Mouse (Mus musculus) CH12.LX (cell line): Measurements from ENCODE around the gene Aldh1a7. TPM values are rescaled to one million over a fixed set of nuclear protein-coding genes. Genes with fewer than 3 reads are reported as not detected.

Source experiments
- DNase-seq: peaks from one replicate; pipeline ENCODE4 v3.0.0-alpha.2; 2013; ENCODE audit errors: extremely low read depth
- H3K27ac ChIP-seq: 2 replicates; pipeline ENCODE4 v1.5.1; 2012; ENCODE audit warnings: low read depth, mild to moderate bottlenecking, control low read depth, moderate library complexity; ENCODE audit not compliant: insufficient read depth
- H3K27me3 ChIP-seq: replicated peaks from 2 replicates; pipeline ENCODE3; 2012; ENCODE audit warnings: inconsistent platforms
- H3K36me3 ChIP-seq, 2 experiments: replicated peaks in 1 of 2; 2 replicates each; pipeline versions ENCODE3 to v1.6.1; 2012; ENCODE audit warnings: inconsistent platforms in 1 of 2, low read length in 1 of 2, mild to moderate bottlenecking in 1 of 2, mixed read lengths in 1 of 2, moderate library complexity in 1 of 2; ENCODE audit not compliant: control insufficient read depth in 1 of 2, insufficient read depth in 1 of 2
- H3K4me1 ChIP-seq, 2 experiments: 2 replicates each; pipeline ENCODE4 v1.6.1; 2012; ENCODE audit warnings: inconsistent platforms in 1 of 2, moderate library complexity in 1 of 2; ENCODE audit not compliant: insufficient read depth in 2 of 2, control insufficient read depth in 1 of 2
- H3K4me2 ChIP-seq: 2 replicates; pipeline ENCODE4 v1.6.1; 2012; ENCODE audit warnings: low read depth, mild to moderate bottlenecking, control low read depth; ENCODE audit not compliant: poor library complexity, insufficient read depth, severe bottlenecking
- H3K4me3 ChIP-seq, 3 experiments: fragments of 150-350 bp in 1 of 3; sonication (generic) in 1 of 3; replicated peaks in 1 of 3; 2 replicates each; pipeline versions ENCODE3 to v1.5.1; 2011 to 2012; ENCODE audit warnings: low read depth in 2 of 3, low read length in 2 of 3, mild to moderate bottlenecking in 2 of 3, moderate library complexity in 2 of 3, control low read depth in 1 of 3, improper control_type of control experiment in 1 of 3, inconsistent platforms in 1 of 3, mixed read lengths in 1 of 3; ENCODE audit not compliant: poor library complexity in 1 of 3
- H3K79me2 ChIP-seq: replicated peaks from 2 replicates; pipeline ENCODE4 v1.6.1; 2012; ENCODE audit warnings: mild to moderate bottlenecking, moderate library complexity; ENCODE audit not compliant: control insufficient read depth, poor library complexity, insufficient read depth, severe bottlenecking; ENCODE audit errors: extremely low read depth
- H3K9ac ChIP-seq: 2 replicates; pipeline ENCODE4 v1.6.1; 2012; ENCODE audit warnings: low read depth, mild to moderate bottlenecking, control low read depth, moderate library complexity; ENCODE audit not compliant: insufficient read depth
- H3K9me3 ChIP-seq: replicated peaks from 2 replicates; pipeline ENCODE3; 2012; ENCODE audit warnings: low read length, inconsistent platforms, mixed read lengths
- BHLHE40 ChIP-seq: IDR thresholded peaks from 2 replicates; pipeline ENCODE4 v1.6.1; 2011; ENCODE audit warnings: mild to moderate bottlenecking, low read depth, low read length, improper control_type of control experiment
- ELF1 ChIP-seq: IDR thresholded peaks from 2 replicates; pipeline ENCODE4 v1.6.1; 2014; ENCODE audit warnings: low read depth, mild to moderate bottlenecking, inconsistent platforms, low read length, improper control_type of control experiment
- EP300 ChIP-seq: IDR thresholded peaks from 2 replicates; pipeline ENCODE4 v1.6.1; 2011; ENCODE audit warnings: low read length, improper control_type of control experiment
- GABPA ChIP-seq: IDR thresholded peaks from 2 replicates; pipeline ENCODE4 v1.6.1; 2012; ENCODE audit warnings: low read depth, low read length, improper control_type of control experiment, inconsistent platforms; ENCODE audit not compliant: insufficient replicate concordance
- JUND ChIP-seq: conservative IDR thresholded peaks from 2 replicates; pipeline ENCODE4 v1.6.1; 2011; ENCODE audit warnings: low read depth, low read length, improper control_type of control experiment
- MAFK ChIP-seq: IDR thresholded peaks from 2 replicates; pipeline ENCODE4 v1.6.1; 2011; ENCODE audit warnings: low read length, improper control_type of control experiment; ENCODE audit not compliant: insufficient replicate concordance
- MAX ChIP-seq: IDR thresholded peaks from 2 replicates; pipeline ENCODE4 v1.6.1; 2011; ENCODE audit warnings: low read length, improper control_type of control experiment
- MEF2A ChIP-seq: IDR thresholded peaks from 2 replicates; pipeline ENCODE4 v1.6.1; 2014; ENCODE audit warnings: low read depth, mild to moderate bottlenecking, inconsistent platforms, low read length, improper control_type of control experiment, borderline replicate concordance
- NELFE ChIP-seq: IDR thresholded peaks from 2 replicates; pipeline ENCODE4 v1.6.1; 2011; ENCODE audit warnings: low read depth, low read length, improper control_type of control experiment
- PAX5 ChIP-seq: IDR thresholded peaks from 2 replicates; pipeline ENCODE4 v1.6.1; 2012; ENCODE audit warnings: low read length, inconsistent platforms, mixed read lengths
- POLR2A ChIP-seq: IDR thresholded peaks from 2 replicates; pipeline ENCODE4 v1.6.1; 2011; ENCODE audit warnings: low read depth, mild to moderate bottlenecking, improper control_type of control experiment, low read length
- RAD21 ChIP-seq: IDR thresholded peaks from 2 replicates; pipeline ENCODE4 v1.6.1; 2011; ENCODE audit warnings: low read depth, mild to moderate bottlenecking, low read length, improper control_type of control experiment, moderate library complexity
- SMC3 ChIP-seq: IDR thresholded peaks from 2 replicates; pipeline ENCODE4 v1.6.1; 2011; ENCODE audit warnings: low read depth, low read length, improper control_type of control experiment
- TBP ChIP-seq: conservative IDR thresholded peaks from 2 replicates; pipeline ENCODE4 v1.6.1; 2011; ENCODE audit warnings: low read depth, low read length, improper control_type of control experiment
- TCF12 ChIP-seq: IDR thresholded peaks from 2 replicates; pipeline ENCODE4 v1.6.1; 2014; ENCODE audit warnings: low read depth, mild to moderate bottlenecking, inconsistent platforms, low read length, improper control_type of control experiment
- UBTF ChIP-seq: IDR thresholded peaks from 2 replicates; pipeline ENCODE4 v1.6.1; 2012; ENCODE audit warnings: low read depth, mild to moderate bottlenecking, inconsistent platforms, low read length, improper control_type of control experiment, moderate library complexity
- ZC3H11A ChIP-seq: IDR thresholded peaks from 2 replicates; pipeline ENCODE4 v1.6.1; 2012; ENCODE audit warnings: low read depth, mild to moderate bottlenecking, inconsistent platforms, low read length, improper control_type of control experiment
- dilution Hi-C: fragments of 300-500 bp; cut with MboI; formaldehyde crosslinking; loops from 2 replicates; pipeline ENCODE4 v1.14.3; 2020; ENCODE audit warnings: low sequenced_read_pairs; ENCODE audit not compliant: extremely low pct_unique_long_range_greater_than_20kb, extremely low pct_ligation_motif_present
- in situ Hi-C: fragments of 300-500 bp; cut with MboI; formaldehyde crosslinking; loops from 3 replicates; pipeline ENCODE4 v1.14.3; 2019; ENCODE audit warnings: low sequenced_read_pairs, low pct_ligation_motif_present, low pct_unique_long_range_greater_than_20kb, mixed read lengths
- polyA plus RNA-seq: library from polyadenylated mRNA; unstranded; fragments of >175 nt; gene quantifications from 2 replicates; pipeline ENCODE4 v1.2.1, GENCODE M21; 2012; ENCODE audit warnings: low read depth; ENCODE audit not compliant: insufficient read length
- total RNA-seq, 2 experiments: library from RNA; depleted of rRNA; stranded (reverse); fragments of 300-350 nt in 1 of 2; fragments of >200 nt in 1 of 2; gene quantifications; 2 replicates each; pipeline ENCODE4 v1.2.3; 2012 to 2014

Aldh1a7 gene
- total and polyA plus RNA-seq, 3 experiments: 0.47 to 2.3 (median 1.2) TPM

GRCm38 (mm10) chr19:20706747-20707146 is 20.6 kb downstream of the Aldh1a7 start:
- no peak overlapping the region for H3K9ac ChIP-seq

GRCm38 (mm10) chr19:20702074-20702473 is 25.3 kb downstream of the Aldh1a7 start:
- TF ChIP-seq MEF2A (no peak), BHLHE40 (no peak), SMC3 (no peak), RAD21 (no peak), UBTF (no peak), EP300 (no peak), PAX5 (no peak), POLR2A (no peak), MAX (no peak), ZC3H11A (no peak), GABPA (no peak), TCF12 (no peak), TBP (no peak), MAFK (no peak), ELF1 (no peak), JUND (no peak), NELFE (no peak)
- Histone ChIP-seq H3K9ac (no peak overlapping the region), H3K27me3 (no peaks in the 10 kb centered on the region), H3K27ac (no peak overlapping the region), H3K9me3 (no peaks in the 10 kb centered on the region), H3K4me2 (no peak overlapping the region), H3K79me2 (no peaks in the 10 kb centered on the region), H3K36me3 (no peaks in the 10 kb centered on the region), H3K4me1 (peaks cover 0 to 5% of the 10 kb centered on the region in 2 experiments; a peak in 2 of 4 replicates), H3K4me3 (no peak overlapping the region)
- dilution Hi-C loops (no loop called here), in situ Hi-C loops (no loop called here)
- DNase-seq: no peak

More at GRCm38 (mm10) chr19:20706747-20707146, 20.6 kb downstream of the Aldh1a7 start:
- no peak overlapping the region for H3K4me2 ChIP-seq
- no peak for TF ChIP-seq TBP
- no peak for TF ChIP-seq NELFE
- no peak for TF ChIP-seq PAX5
- H3K36me3 ChIP-seq: no peaks in the 10 kb centered on the region
- H3K79me2 ChIP-seq: no peaks in the 10 kb centered on the region
- H3K27ac ChIP-seq: no peak overlapping the region
- in situ Hi-C loops: no loop called here
- dilution Hi-C loops: no loop called here
- H3K27me3 ChIP-seq: no peaks in the 10 kb centered on the region
- peak; percentile 5 for DNase-seq
- H3K4me1 ChIP-seq: peaks cover 0 to 7% of the 10 kb centered on the region in 2 experiments; a peak in 2 of 4 replicates
- H3K9me3 ChIP-seq: no peaks in the 10 kb centered on the region
- no peak overlapping the region for H3K4me3 ChIP-seq
